Mouse (Mus musculus) neural tube, embryonic 15.5 days (tissue): ENCODE measurements around the gene Gm17359. TPM values are rescaled to one million over a fixed set of nuclear protein-coding genes. Genes with fewer than 3 reads are reported as not detected.
A peak's percentile ranks its signal among the peaks of the same experiment; 100 is the strongest.

Source experiments
- ATAC-seq: fragments of 200-750 bp; cut with Nextera tagmentation; 2 replicates; pipeline ENCODE4 v1.8.0; 2017; ENCODE audit warnings: mild to moderate bottlenecking, moderate TSS enrichment, moderate library complexity; ENCODE audit not compliant: low FRiP score
- H3K27ac ChIP-seq: fragments of 300-500 bp; sonication (generic); replicated peaks from 2 replicates; pipeline ENCODE4 v1.5.1; 2015; ENCODE audit warnings: mild to moderate bottlenecking, inconsistent platforms
- H3K27me3 ChIP-seq: fragments of 300-500 bp; sonication (generic); replicated peaks from 2 replicates; pipeline ENCODE4 v1.6.1; 2015; ENCODE audit warnings: inconsistent platforms
- H3K36me3 ChIP-seq: fragments of 300-500 bp; sonication (generic); 2 replicates; pipeline ENCODE4 v1.6.1; 2015; ENCODE audit warnings: inconsistent platforms
- H3K4me1 ChIP-seq: fragments of 300-500 bp; sonication (generic); 2 replicates; pipeline ENCODE4 v1.6.1; 2015; ENCODE audit warnings: inconsistent platforms
- H3K4me2 ChIP-seq: fragments of 300-500 bp; sonication (generic); 2 replicates; pipeline ENCODE4 v1.6.1; 2015; ENCODE audit warnings: inconsistent platforms, mild to moderate bottlenecking, moderate library complexity
- H3K4me3 ChIP-seq: fragments of 300-500 bp; sonication (generic); replicated peaks from 2 replicates; pipeline ENCODE4 v1.5.1; 2015; ENCODE audit warnings: mild to moderate bottlenecking, inconsistent platforms
- H3K9ac ChIP-seq: fragments of 300-500 bp; sonication (generic); replicated peaks from 2 replicates; pipeline ENCODE4 v1.6.1; 2015; ENCODE audit warnings: mild to moderate bottlenecking, inconsistent platforms
- H3K9me3 ChIP-seq: fragments of 300-500 bp; sonication (generic); replicated peaks from 2 replicates; pipeline ENCODE4 v1.6.1; 2016; ENCODE audit warnings: inconsistent platforms
- WGBS: fragments of 180-500 bp; shearing (Covaris S2); methylation state at CpG from one replicate; pipeline ENCODE4 v1.1.7; 2015; ENCODE audit warnings: mixed read lengths; 5-methylcytosine and 5-hydroxymethylcytosine counted together
- polyA plus RNA-seq: library from polyadenylated mRNA; unstranded; fragments of >200 nt; fragmentation: Nextera tagmentation; extraction: Ambion mirVana; gene quantifications from 2 replicates; pipeline ENCODE4 v1.2.1, GENCODE M21; 2015

Gm17359 gene
- polyA plus RNA-seq, 1 experiment from 2014 or later = not detected

GRCm38 (mm10) chr3:79360317-79361101 is 24.0 kb downstream of the Gm17359 start:
- Histone ChIP-seq H3K27me3 (no peaks in the 10 kb centered on the region), H3K9me3 (no peaks in the 10 kb centered on the region), H3K9ac (no peak overlapping the region), H3K4me1 (no peaks in the 10 kb centered on the region), H3K36me3 (no peaks in the 10 kb centered on the region), H3K4me2 (no peak overlapping the region), H3K4me3 (no peak overlapping the region), H3K27ac (no peak overlapping the region)
- ATAC-seq = no peak
- WGBS = 76% methylated on average over 15 of the region's 15 CpGs

- H3K36me3 ChIP-seq = no peaks in the 10 kb centered on the region
- H3K4me2 ChIP-seq = no peak overlapping the region
- ATAC-seq = no peak
- H3K9ac ChIP-seq = no peak overlapping the region
- no peak overlapping the region for H3K27ac ChIP-seq
- H3K4me3 ChIP-seq = no peak overlapping the region
- WGBS = 80% methylated on average over 8 of the region's 8 CpGs
- H3K27me3 ChIP-seq = no peaks in the 10 kb centered on the region
- no peaks in the 10 kb centered on the region for H3K9me3 ChIP-seq
- H3K4me1 ChIP-seq = no peaks in the 10 kb centered on the region
Observed at GRCm38 (mm10) chr3:79366098-79366497, 29.6 kb downstream of the Gm17359 start.

GRCm38 (mm10) chr3:79368306-79368705 is 31.8 kb downstream of the Gm17359 start:
- Histone ChIP-seq H3K27me3 (no peaks in the 10 kb centered on the region), H3K4me3 (no peak overlapping the region), H3K4me1 (no peaks in the 10 kb centered on the region), H3K9me3 (no peaks in the 10 kb centered on the region), H3K9ac (no peak overlapping the region), H3K27ac (no peak overlapping the region), H3K4me2 (no peak overlapping the region), H3K36me3 (no peaks in the 10 kb centered on the region)
- 88% methylated on average over 6 of the region's 6 CpGs for WGBS
- ATAC-seq = no peak

GRCm38 (mm10) chr3:79370385-79370929 is 34.0 kb downstream of the Gm17359 start:
- H3K27me3 ChIP-seq = no peaks in the 10 kb centered on the region

GRCm38 (mm10) chr3:79371506-79372195 is 35.2 kb downstream of the Gm17359 start:
- no peak for ATAC-seq
- Histone ChIP-seq H3K4me1 (no peaks in the 10 kb centered on the region), H3K4me2 (no peak overlapping the region), H3K27ac (no peak overlapping the region), H3K9ac (no peak overlapping the region), H3K36me3 (no peaks in the 10 kb centered on the region), H3K4me3 (no peak overlapping the region), H3K9me3 (no peaks in the 10 kb centered on the region), H3K27me3 (no peaks in the 10 kb centered on the region)
- WGBS = 77% methylated on average over 7 of the region's 7 CpGs

More at GRCm38 (mm10) chr3:79370385-79370929, 34.0 kb downstream of the Gm17359 start:
- no peak for ATAC-seq
- Histone ChIP-seq H3K4me1 (no peaks in the 10 kb centered on the region), H3K4me2 (no peak overlapping the region), H3K4me3 (no peak overlapping the region), H3K9me3 (no peaks in the 10 kb centered on the region), H3K9ac (no peak overlapping the region), H3K36me3 (no peaks in the 10 kb centered on the region), H3K27ac (no peak overlapping the region)
- WGBS = 57% methylated on average over 4 of the region's 4 CpGs

GRCm38 (mm10) chr3:79373930-79374329 is 37.5 kb downstream of the Gm17359 start:
- Histone ChIP-seq H3K36me3 (no peaks in the 10 kb centered on the region), H3K27me3 (no peaks in the 10 kb centered on the region), H3K4me3 (no peak overlapping the region), H3K9ac (no peak overlapping the region), H3K9me3 (no peaks in the 10 kb centered on the region), H3K4me2 (no peak overlapping the region), H3K27ac (no peak overlapping the region), H3K4me1 (no peaks in the 10 kb centered on the region)
- WGBS = 58% methylated on average over 3 of the region's 3 CpGs
- ATAC-seq = no peak

- no peaks in the 10 kb centered on the region for H3K36me3 ChIP-seq
- no peaks in the 10 kb centered on the region for H3K4me1 ChIP-seq
- WGBS = 28% methylated on average over 3 of the region's 3 CpGs
- no peak overlapping the region for H3K4me2 ChIP-seq
- no peak overlapping the region for H3K9ac ChIP-seq
- no peak overlapping the region for H3K27ac ChIP-seq
- no peak overlapping the region for H3K4me3 ChIP-seq
- ATAC-seq = no peak
- no peaks in the 10 kb centered on the region for H3K9me3 ChIP-seq
- no peaks in the 10 kb centered on the region for H3K27me3 ChIP-seq
Observed at GRCm38 (mm10) chr3:79378086-79378485, 41.6 kb downstream of the Gm17359 start.

GRCm38 (mm10) chr3:79379255-79379836 is 42.9 kb downstream of the Gm17359 start:
- H3K4me2 ChIP-seq = no peak overlapping the region
- no peaks in the 10 kb centered on the region for H3K36me3 ChIP-seq
- WGBS = 85% methylated on average over 14 of the region's 14 CpGs
- no peaks in the 10 kb centered on the region for H3K27me3 ChIP-seq
- ATAC-seq = no peak
- H3K9me3 ChIP-seq = no peaks in the 10 kb centered on the region
- H3K4me3 ChIP-seq = no peak overlapping the region
- H3K27ac ChIP-seq = no peak overlapping the region
- H3K4me1 ChIP-seq = no peaks in the 10 kb centered on the region
- no peak overlapping the region for H3K9ac ChIP-seq

GRCm38 (mm10) chr3:79379873-79380595 is 43.6 kb downstream of the Gm17359 start:
- Histone ChIP-seq H3K4me3 (no peak overlapping the region), H3K27me3 (no peaks in the 10 kb centered on the region), H3K9ac (no peak overlapping the region), H3K27ac (no peak overlapping the region), H3K4me2 (no peak overlapping the region), H3K9me3 (no peaks in the 10 kb centered on the region), H3K36me3 (no peaks in the 10 kb centered on the region), H3K4me1 (no peaks in the 10 kb centered on the region)
- 69% methylated on average over 6 of the region's 6 CpGs for WGBS
- no peak for ATAC-seq

GRCm38 (mm10) chr3:79381398-79381797 is 44.9 kb downstream of the Gm17359 start:
- Histone ChIP-seq H3K27ac (no peak overlapping the region), H3K4me2 (no peak overlapping the region), H3K9me3 (no peaks in the 10 kb centered on the region), H3K9ac (no peak overlapping the region), H3K4me1 (no peaks in the 10 kb centered on the region), H3K27me3 (no peaks in the 10 kb centered on the region), H3K36me3 (no peaks in the 10 kb centered on the region), H3K4me3 (no peak overlapping the region)
- 75% methylated on average over 4 of the region's 4 CpGs for WGBS
- ATAC-seq = no peak

GRCm38 (mm10) chr3:79385434-79386029 is 49.1 kb downstream of the Gm17359 start:
- H3K9me3 ChIP-seq = no peaks in the 10 kb centered on the region
- no peak overlapping the region for H3K9ac ChIP-seq
- H3K4me3 ChIP-seq = no peak overlapping the region
- no peak overlapping the region for H3K4me2 ChIP-seq
- peak; percentile 24; the same call in 1 of the 2 replicates for ATAC-seq
- no peak overlapping the region for H3K27ac ChIP-seq
- 17% methylated on average over 8 of the region's 8 CpGs for WGBS
- H3K4me1 ChIP-seq = no peaks in the 10 kb centered on the region
- no peaks in the 10 kb centered on the region for H3K36me3 ChIP-seq
- no peaks in the 10 kb centered on the region for H3K27me3 ChIP-seq
